Mouse (Mus musculus) heart, embryonic 15.5 days (tissue): ENCODE measurements at regions not wholly inside any gene's neighbourhood (a gene's known extent, or its start where the extent isn't known, plus 50 kb on each side); places are given as distances from the start of the nearest gene placed in this dataset.

Source experiments
- ATAC-seq: fragments of 200-750 bp; cut with Nextera tagmentation; replicated peaks from 2 replicates; pipeline ENCODE4 v1.8.0; 2017; ENCODE audit warnings: low read depth, moderate TSS enrichment; ENCODE audit not compliant: insufficient number of reproducible peaks, insufficient read depth, low FRiP score
- H3K27ac ChIP-seq: fragments of 300-500 bp; sonication (generic); 2 replicates; pipeline ENCODE4 v1.5.1; 2015; ENCODE audit warnings: mild to moderate bottlenecking, inconsistent platforms
- H3K27me3 ChIP-seq: fragments of 300-500 bp; sonication (generic); 2 replicates; pipeline ENCODE4 v1.6.1; 2015; ENCODE audit warnings: inconsistent platforms
- H3K36me3 ChIP-seq: fragments of 300-500 bp; sonication (generic); 2 replicates; pipeline ENCODE4 v1.6.1; 2015; ENCODE audit warnings: mild to moderate bottlenecking, inconsistent platforms
- H3K4me1 ChIP-seq: fragments of 300-500 bp; sonication (generic); replicated peaks from 2 replicates; pipeline ENCODE4 v1.6.1; 2015; ENCODE audit warnings: inconsistent platforms
- H3K4me2 ChIP-seq: fragments of 300-500 bp; sonication (generic); 2 replicates; pipeline ENCODE4 v1.6.1; 2015; ENCODE audit warnings: inconsistent platforms, mild to moderate bottlenecking, moderate library complexity
- H3K4me3 ChIP-seq: fragments of 300-500 bp; sonication (generic); 2 replicates; pipeline ENCODE4 v1.5.1; 2015; ENCODE audit warnings: mild to moderate bottlenecking, inconsistent platforms
- H3K9ac ChIP-seq: fragments of 300-500 bp; sonication (generic); 2 replicates; pipeline ENCODE4 v1.6.1; 2015; ENCODE audit warnings: mild to moderate bottlenecking, inconsistent platforms
- H3K9me3 ChIP-seq: fragments of 300-500 bp; sonication (generic); replicated peaks from 2 replicates; pipeline ENCODE4 v1.6.1; 2016; ENCODE audit warnings: inconsistent platforms
- WGBS: fragments of 180-500 bp; shearing (Covaris S2); methylation state at CpG from one replicate; pipeline ENCODE4 v1.1.7; 2015; ENCODE audit warnings: mixed read lengths; 5-methylcytosine and 5-hydroxymethylcytosine counted together

DNA sequence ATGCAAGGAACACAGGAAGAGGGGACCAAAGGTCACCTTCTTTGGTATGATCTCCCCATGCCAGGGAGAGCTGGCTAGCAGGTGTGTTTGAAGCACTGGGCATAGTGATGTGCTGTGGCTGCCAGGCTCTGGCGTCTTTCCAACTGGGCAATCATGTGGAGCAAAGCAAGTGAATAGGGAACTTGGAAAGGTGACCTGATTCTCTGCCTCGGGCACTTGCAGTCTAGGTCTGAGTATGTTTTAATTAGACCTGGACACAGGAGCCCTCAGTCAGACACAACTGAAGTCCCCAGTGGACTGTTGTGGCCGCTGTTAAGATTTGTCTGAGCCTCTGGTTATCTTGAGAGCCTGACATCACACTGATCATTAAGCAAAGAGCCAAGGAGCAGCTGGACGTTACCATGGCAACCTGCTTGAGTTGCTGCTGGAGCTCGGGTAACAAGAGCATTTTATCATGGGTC, 153.8 kb upstream of the Ccdc122 start:
- no peak overlapping the region for H3K4me3 ChIP-seq

DNA sequence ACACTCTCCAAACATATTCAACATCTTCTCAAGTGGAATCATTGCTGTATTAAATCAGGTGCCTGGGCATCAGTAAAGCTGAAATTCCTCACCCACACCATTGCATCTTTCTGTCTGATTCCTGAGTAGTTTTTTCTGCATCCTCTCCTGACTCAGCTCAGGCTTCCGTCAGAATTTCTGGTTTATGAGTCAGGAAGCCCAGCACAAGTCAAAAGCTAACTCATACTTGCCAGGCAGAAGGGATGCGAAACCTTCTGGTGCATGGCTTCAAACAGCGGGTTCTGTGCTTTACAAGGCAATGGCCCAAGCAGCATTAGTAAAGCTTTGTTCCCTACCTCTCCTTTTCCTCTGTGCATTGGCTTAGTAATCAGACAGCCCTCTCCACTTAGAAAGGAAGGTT, 155.7 kb upstream of the Ccdc122 start:
- ATAC-seq, result no peak
- no peak overlapping the region for H3K9ac ChIP-seq
- H3K27me3 ChIP-seq, result no peaks in the 10 kb centered on the region
- no peak overlapping the region for H3K27ac ChIP-seq
- H3K4me1 ChIP-seq, result peaks cover 27% of the 10 kb centered on the region
- H3K36me3 ChIP-seq, result no peaks in the 10 kb centered on the region
- 86% methylated on average over 3 of the region's 3 CpGs for WGBS
- H3K9me3 ChIP-seq, result no peaks in the 10 kb centered on the region
- no peak overlapping the region for H3K4me2 ChIP-seq
- no peak overlapping the region for H3K4me3 ChIP-seq

More for the DNA sequence above, 153.8 kb upstream of the Ccdc122 start:
- Histone ChIP-seq H3K4me1 (peaks cover 19% of the 10 kb centered on the region), H3K9me3 (no peaks in the 10 kb centered on the region), H3K27ac (peak overlapping the region; percentile 58), H3K4me2 (peak overlapping the region; percentile 19; the same call in 1 of the 2 replicates), H3K9ac (no peak overlapping the region), H3K36me3 (no peaks in the 10 kb centered on the region), H3K27me3 (no peaks in the 10 kb centered on the region)
- 13% methylated on average over 5 of the region's 5 CpGs for WGBS
- peak; percentile 27; the same call in 1 of the 2 replicates for ATAC-seq

GRCm38 (mm10) chr14:76877306-76877705, 159.3 kb upstream of the Ccdc122 start:
- H3K27ac ChIP-seq, result no peak overlapping the region
- no peak overlapping the region for H3K4me2 ChIP-seq
- 29% methylated on average over 5 of the region's 5 CpGs for WGBS
- no peak for ATAC-seq
- no peak overlapping the region for H3K4me3 ChIP-seq
- no peaks in the 10 kb centered on the region for H3K27me3 ChIP-seq
- peaks cover 27% of the 10 kb centered on the region for H3K4me1 ChIP-seq
- no peak overlapping the region for H3K9ac ChIP-seq
- H3K9me3 ChIP-seq, result no peaks in the 10 kb centered on the region
- no peaks in the 10 kb centered on the region for H3K36me3 ChIP-seq

GRCm38 (mm10) chr14:76876015-76876414, 160.6 kb upstream of the Ccdc122 start:
- H3K36me3 ChIP-seq, result no peaks in the 10 kb centered on the region
- WGBS, result 44% methylated on average over 7 of the region's 7 CpGs
- H3K4me3 ChIP-seq, result no peak overlapping the region
- H3K9me3 ChIP-seq, result no peaks in the 10 kb centered on the region
- no peak overlapping the region for H3K4me2 ChIP-seq
- ATAC-seq, result no peak
- H3K27ac ChIP-seq, result no peak overlapping the region
- H3K9ac ChIP-seq, result no peak overlapping the region
- H3K4me1 ChIP-seq, result peaks cover 24% of the 10 kb centered on the region
- no peaks in the 10 kb centered on the region for H3K27me3 ChIP-seq

- Histone ChIP-seq H3K27ac (peak overlapping the region; percentile 33; the same call in 1 of the 2 replicates), H3K4me2 (no peak overlapping the region)
- ATAC-seq, result no peak
Observed at GRCm38 (mm10) chr14:76875266-76875900, 161.2 kb upstream of the Ccdc122 start.

DNA sequence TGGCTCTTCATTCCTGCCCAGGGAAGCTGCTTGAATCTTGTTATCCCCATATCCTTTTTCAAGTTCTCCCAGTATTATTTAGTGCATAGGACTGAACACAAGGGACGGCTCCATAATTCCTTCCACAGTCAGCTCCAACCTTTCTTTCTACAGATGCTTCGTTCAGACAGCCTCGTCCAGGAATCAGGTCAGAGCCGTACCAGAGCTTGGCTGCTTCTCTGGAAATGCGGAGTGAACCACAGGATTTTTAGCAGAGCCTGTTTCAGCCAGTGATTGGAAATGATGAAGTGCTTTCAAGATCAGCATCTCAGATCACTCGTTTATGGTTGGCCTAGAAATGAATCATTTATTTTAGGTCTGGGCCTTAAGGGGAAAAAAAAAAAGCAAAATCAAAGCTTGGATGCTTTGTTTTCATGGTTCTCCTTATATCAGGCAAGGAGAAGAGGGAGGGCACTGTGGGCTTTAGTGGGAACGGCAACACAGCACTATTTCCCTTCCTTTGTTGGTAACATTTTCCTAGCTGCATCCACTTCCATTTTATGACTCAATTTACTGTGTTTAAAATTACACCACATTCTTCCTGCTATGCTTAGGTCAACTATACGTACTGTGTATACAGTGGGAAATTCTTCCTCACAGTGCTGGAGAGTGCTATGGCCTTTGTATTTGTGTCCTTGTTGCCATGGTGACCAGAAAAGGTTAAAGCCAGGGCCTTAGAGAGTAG, 161.9 kb upstream of the Ccdc122 start:
- Histone ChIP-seq H3K36me3 (no peaks in the 10 kb centered on the region), H3K4me3 (no peak overlapping the region), H3K4me1 (peaks cover 24% of the 10 kb centered on the region), H3K9ac (no peak overlapping the region), H3K4me2 (no peak overlapping the region), H3K27ac (peak overlapping the region; percentile 33; the same call in 1 of the 2 replicates), H3K9me3 (no peaks in the 10 kb centered on the region), H3K27me3 (no peaks in the 10 kb centered on the region)
- peak; percentile 27; the same call in 1 of the 2 replicates for ATAC-seq
- 43% methylated on average over 8 of the region's 8 CpGs for WGBS

More at GRCm38 (mm10) chr14:76875266-76875900, 161.2 kb upstream of the Ccdc122 start:
- WGBS, result 48% methylated on average over 8 of the region's 8 CpGs
- no peaks in the 10 kb centered on the region for H3K27me3 ChIP-seq
- H3K4me1 ChIP-seq, result peaks cover 24% of the 10 kb centered on the region
- H3K4me3 ChIP-seq, result no peak overlapping the region
- no peaks in the 10 kb centered on the region for H3K9me3 ChIP-seq
- H3K9ac ChIP-seq, result no peak overlapping the region
- H3K36me3 ChIP-seq, result no peaks in the 10 kb centered on the region

GRCm38 (mm10) chr14:76873684-76874083, 162.9 kb upstream of the Ccdc122 start:
- no peak for ATAC-seq
- 0 out of 2 replicates have a peak overlapping the region, but pooled peaks have one; percentile 33 for H3K27ac ChIP-seq

DNA sequence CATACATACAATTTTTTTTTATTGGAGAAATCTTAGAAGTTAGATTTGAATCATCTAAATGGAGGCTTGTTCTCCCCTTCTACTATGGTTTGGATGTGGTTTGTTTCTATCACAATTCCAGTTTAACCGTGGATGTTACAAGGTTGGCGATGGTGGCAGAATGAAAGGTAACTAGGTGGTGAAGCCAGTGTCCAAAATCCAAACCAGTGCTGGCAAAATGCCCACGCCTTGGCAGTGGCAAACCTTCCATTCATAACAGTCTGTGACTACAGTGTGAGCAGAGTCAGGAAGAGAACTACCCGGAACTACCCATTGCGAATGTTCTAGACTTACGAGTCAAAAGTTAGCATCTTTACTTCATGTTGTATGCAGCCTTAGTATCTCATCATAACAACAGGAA, 163.6 kb upstream of the Ccdc122 start:
- Histone ChIP-seq H3K36me3 (no peaks in the 10 kb centered on the region), H3K27ac (no peak overlapping the region), H3K4me1 (peaks cover 24% of the 10 kb centered on the region), H3K9ac (no peak overlapping the region), H3K4me3 (no peak overlapping the region), H3K9me3 (no peaks in the 10 kb centered on the region), H3K4me2 (no peak overlapping the region), H3K27me3 (no peaks in the 10 kb centered on the region)
- 92% methylated on average over 6 of the region's 6 CpGs for WGBS
- ATAC-seq, result no peak

More at GRCm38 (mm10) chr14:76873684-76874083, 162.9 kb upstream of the Ccdc122 start:
- Histone ChIP-seq H3K4me3 (no peak overlapping the region), H3K27me3 (no peaks in the 10 kb centered on the region), H3K36me3 (no peaks in the 10 kb centered on the region), H3K4me1 (peaks cover 24% of the 10 kb centered on the region), H3K9ac (no peak overlapping the region), H3K9me3 (no peaks in the 10 kb centered on the region), H3K4me2 (no peak overlapping the region)
- 69% methylated on average over 5 of the region's 5 CpGs for WGBS

GRCm38 (mm10) chr14:76872510-76872909, 164.1 kb upstream of the Ccdc122 start:
- WGBS, result 90% methylated on average over 7 of the region's 7 CpGs
- Histone ChIP-seq H3K27ac (no peak overlapping the region), H3K4me3 (no peak overlapping the region)

GRCm38 (mm10) chr14:76868831-76869230, 167.7 kb upstream of the Ccdc122 start:
- no peaks in the 10 kb centered on the region for H3K9me3 ChIP-seq
- ATAC-seq, result no peak
- H3K9ac ChIP-seq, result no peak overlapping the region
- WGBS, result 88% methylated on average over 3 of the region's 3 CpGs
- H3K27ac ChIP-seq, result no peak overlapping the region
- H3K4me3 ChIP-seq, result no peak overlapping the region
- no peaks in the 10 kb centered on the region for H3K27me3 ChIP-seq
- no peaks in the 10 kb centered on the region for H3K36me3 ChIP-seq
- H3K4me1 ChIP-seq, result 0 out of 2 replicates have a peak, but pooled peaks cover 4% of the 10 kb centered on the region
- H3K4me2 ChIP-seq, result no peak overlapping the region

More at GRCm38 (mm10) chr14:76872510-76872909, 164.1 kb upstream of the Ccdc122 start:
- H3K4me2 ChIP-seq, result no peak overlapping the region
- no peaks in the 10 kb centered on the region for H3K36me3 ChIP-seq
- H3K9me3 ChIP-seq, result no peaks in the 10 kb centered on the region
- no peak overlapping the region for H3K9ac ChIP-seq
- peaks cover 23% of the 10 kb centered on the region for H3K4me1 ChIP-seq
- H3K27me3 ChIP-seq, result no peaks in the 10 kb centered on the region
- ATAC-seq, result no peak

GRCm38 (mm10) chr14:76868131-76868530, 168.4 kb upstream of the Ccdc122 start:
- Histone ChIP-seq H3K27me3 (no peaks in the 10 kb centered on the region), H3K4me2 (no peak overlapping the region), H3K9me3 (no peaks in the 10 kb centered on the region), H3K36me3 (no peaks in the 10 kb centered on the region), H3K27ac (no peak overlapping the region), H3K4me3 (no peak overlapping the region), H3K4me1 (no peaks in the 10 kb centered on the region), H3K9ac (no peak overlapping the region)
- 80% methylated on average over 5 of the region's 5 CpGs for WGBS
- no peak for ATAC-seq
